Comparison of ENCODE assay signal across 8 mouse cellular contexts in the genomic region with DNA sequence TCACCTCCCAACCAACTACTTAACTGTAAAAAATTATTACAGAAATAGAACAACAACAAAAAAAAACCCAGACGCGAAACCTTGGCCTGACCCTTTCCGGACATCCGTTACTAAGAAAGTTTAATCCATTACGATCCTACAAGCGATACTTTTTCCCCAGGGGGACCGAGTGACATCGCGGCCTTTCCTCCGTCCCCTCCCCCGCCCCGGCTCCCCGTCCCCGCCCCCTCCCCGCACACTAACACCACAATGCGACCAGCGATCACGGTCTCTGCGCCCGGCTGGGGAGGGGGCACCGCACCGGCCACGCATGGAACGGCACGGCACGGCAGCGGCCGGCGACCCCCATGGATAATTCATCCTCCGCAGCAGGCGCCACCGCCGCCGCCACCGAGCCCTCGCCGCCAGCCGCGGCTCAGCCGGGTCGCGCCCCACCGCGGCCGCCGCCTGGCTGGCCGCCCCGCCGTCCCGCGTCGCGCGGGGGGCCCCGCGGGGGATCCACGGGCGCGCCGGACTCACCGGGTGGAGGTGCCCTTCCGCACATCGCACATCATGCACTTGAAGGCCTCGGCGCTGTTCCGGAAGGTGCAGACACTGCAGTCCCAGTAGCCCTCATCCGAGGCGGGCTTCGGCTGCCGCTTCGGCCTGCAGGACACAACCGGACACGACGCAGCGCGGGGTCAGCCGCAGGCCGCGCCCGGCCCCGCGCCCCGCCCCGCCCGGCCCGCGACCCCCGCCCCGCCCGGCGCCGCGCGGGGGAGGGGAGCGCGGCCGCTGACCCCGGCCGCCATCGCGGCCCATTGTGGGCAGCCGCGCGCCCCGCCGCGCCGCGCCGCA. TPM values are rescaled to one million over a fixed set of nuclear protein-coding genes. Genes with fewer than 3 reads are reported as not detected.
DNase-seq lines count a peak whose midpoint lies in the region; ATAC-seq and TF ChIP-seq lines count a peak whose summit lies in the region.

No protein-coding gene starts in this region.

- H3K36me3 ChIP-seq in intestine, embryonic 14.5 days (ENCODE audit: control insufficient read depth, insufficient read depth, low read length): peaks cover 6% of the 10 kb centered on the region
- H3K36me3 ChIP-seq in myocyte (ENCODE audit: control insufficient read depth, insufficient read depth): peaks cover 5% of the 10 kb centered on the region
- no peaks in the 10 kb centered on the region for H3K36me3 ChIP-seq in testis, adult 2 months (ENCODE audit: control insufficient read depth, insufficient read depth, low read length)

- peak; percentile 73 for ATAC-seq in intestine, embryonic 14.5 days (replicated peaks; ENCODE audit: low FRiP score, low TSS enrichment, low read depth)

- no peak for TF ChIP-seq POLR2A in myocyte (IDR thresholded peaks at IDR 0.05; ENCODE audit: insufficient read length, low read depth)
- TF ChIP-seq POLR2A in testis, adult 2 months (IDR thresholded peaks at IDR 0.05; ENCODE audit: control insufficient read depth, low read depth, low read length): no peak

- TF ChIP-seq CTCF in testis, adult 2 months (IDR thresholded peaks at IDR 0.05; ENCODE audit: control insufficient read depth, insufficient read depth, insufficient replicate concordance, low read depth, low read length): no peak

- under 1% methylated on average over 69 of the region's 110 CpGs for WGBS in intestine, embryonic 14.5 days

- H3K27ac ChIP-seq in intestine, embryonic 14.5 days (ENCODE audit: low read depth): peak overlapping the region; percentile 89
- H3K27ac ChIP-seq in testis, adult 2 months (ENCODE audit: control insufficient read depth, insufficient read depth, low read depth, low read length): peak overlapping the region; percentile 78

- H3K79me2 ChIP-seq in myocyte (ENCODE audit: control insufficient read depth, insufficient read depth): peaks cover 47% of the 10 kb centered on the region

- H3K9me3 ChIP-seq in intestine, embryonic 14.5 days (ENCODE audit: control insufficient read depth, low read length): no peaks in the 10 kb centered on the region

- H3K4me1 ChIP-seq in intestine, embryonic 14.5 days (replicated peaks; ENCODE audit: control insufficient read depth, insufficient read depth, low read length): peaks cover 6% of the 10 kb centered on the region; the same call in 1 of the 2 replicates
- peaks cover 6% of the 10 kb centered on the region for H3K4me1 ChIP-seq in testis, adult 2 months (ENCODE audit: control insufficient read depth, insufficient read depth, low read length)

- peak overlapping the region; percentile 84 for H3K4me3 ChIP-seq in intestine, embryonic 14.5 days (ENCODE audit: low read depth, low read length)
- peak overlapping the region; percentile 50 for H3K4me3 ChIP-seq in myocyte
- peak overlapping the region; percentile 97 for H3K4me3 ChIP-seq in testis, adult 2 months (ENCODE audit: control insufficient read depth, low read depth, low read length)

- DNase-seq in right cerebral cortex, adult 18-20 months: peak; percentile 47
- DNase-seq in right cerebral cortex, postnatal 36 days (ENCODE audit: low spot score in 2 of 2): no peak
- DNase-seq in cerebellum, postnatal 14 days: peak; percentile 61 to 65
- peak; percentile 28 for DNase-seq in gastrocnemius, postnatal 25 days
- peak; percentile 71 for DNase-seq in intestine, embryonic 14.5 days (ENCODE audit: low spot score)
- DNase-seq in liver: peak; percentile 55

- peak overlapping the region; percentile 87 for H3ac ChIP-seq in myocyte (ENCODE audit: control insufficient read depth, insufficient read length)

- peak overlapping the region; percentile 89 for H3K9ac ChIP-seq in intestine, embryonic 14.5 days (ENCODE audit: low read length)

- H3K4me2 ChIP-seq in intestine, embryonic 14.5 days (ENCODE audit: low read length): peak overlapping the region; percentile 82
- H3K4me2 ChIP-seq in myocyte (ENCODE audit: low read depth): peak overlapping the region; percentile 72

- H3K27me3 ChIP-seq in intestine, embryonic 14.5 days (replicated peaks; ENCODE audit: control insufficient read depth, insufficient read depth, low read length): no peaks in the 10 kb centered on the region
- H3K27me3 ChIP-seq in myocyte (ENCODE audit: control insufficient read depth, insufficient read depth, insufficient read length): no peaks in the 10 kb centered on the region
- no peaks in the 10 kb centered on the region for H3K27me3 ChIP-seq in testis, adult 2 months (ENCODE audit: control insufficient read depth, insufficient read depth, low read length)

TF ChIP-seq in myocyte, 11 proteins besides CTCF, POLR2A, EP300 and RAD21:
- TF ChIP-seq MYOD1 (IDR thresholded peaks at IDR 0.05; ENCODE audit: control insufficient read depth in 1 of 3, insufficient read length in 2 of 3, low read depth in 2 of 3): peak in 1 of 3 experiments; percentile 33
- TF ChIP-seq CEBPB (IDR thresholded peaks at IDR 0.05; ENCODE audit: insufficient read depth, poor library complexity, severe bottlenecking): no peak
- peak in 1 of 3 experiments; percentile 27 for TF ChIP-seq MYOG (IDR thresholded peaks at IDR 0.05; ENCODE audit: control insufficient read depth in 1 of 3, insufficient read depth in 1 of 3, insufficient read length in 2 of 3, low read depth in 2 of 3)
- TF ChIP-seq SRF (IDR thresholded peaks at IDR 0.05; ENCODE audit: control insufficient read depth, insufficient read length, low read depth): no peak
- no peak for TF ChIP-seq REST (IDR thresholded peaks at IDR 0.05; ENCODE audit: insufficient read depth, insufficient read length)
- no peak for TF ChIP-seq USF1 (IDR thresholded peaks at IDR 0.05; ENCODE audit: low read depth)

RNA-seq across cellular contexts. Expression of gene Yaf2, which starts 0.7 kb away (rescaled TPM):
- 10 to 100 TPM; 13.3 to 14.6 TPM for total RNA-seq in gastrocnemius, postnatal 25 days (2021)
- 70.8 and 75.0 TPM in 2 replicates for polyA plus RNA-seq in intestine, embryonic 14.5 days (2014; fragmentation: Nextera tagmentation; extraction: Ambion mirVana)
- 22.1 TPM for polyA plus RNA-seq in myocyte (2012; fragmentation: generic; extraction: Trizol)
- 8.7 and 10.3 TPM in 2 replicates for polyA plus RNA-seq in testis, adult 2 months (2012; rRNA removed)

Comparison
In these comparisons a context has a peak if more than half of its experiments do, and no peak if none do; other contexts are left out.
1. DNase-seq: peak in right cerebral cortex, adult 18-20 months (single experiment), cerebellum, postnatal 14 days (2 of 2), gastrocnemius, postnatal 25 days (single experiment), intestine, embryonic 14.5 days (single experiment) and liver (single experiment); none in right cerebral cortex, postnatal 36 days (0 of 2).
2. Peak in every context shown above with its lines, with median percentiles within 50 percentile points of each other: H3K4me3 ChIP-seq.